Mouse (Mus musculus): Measurements from ENCODE around the gene Gm20662. TPM values are rescaled to one million over a fixed set of nuclear protein-coding genes. Genes with fewer than 3 reads are reported as not detected.
A peak's percentile ranks its signal among the peaks of the same experiment; 100 is the strongest.

The Gm20662 gene
- total RNA-seq, 1 experiment from 2014 or later, result 4.9 TPM

- ATAC-seq (ENCODE audit: extremely low read depth, insufficient number of reproducible peaks, low FRiP score, poor library complexity, severe bottlenecking), result no peak
These were observed 72.9 kb downstream of the Gm20662 start for GRCm38 (mm10) chr9:108069007-108069406.

- ATAC-seq (ENCODE audit: extremely low read depth, insufficient number of reproducible peaks, low FRiP score, poor library complexity, severe bottlenecking), result no peak
These were observed 73.4 kb downstream of the Gm20662 start for GRCm38 (mm10) chr9:108069529-108069928.

GRCm38 (mm10) chr9:108071801-108072200 is 75.7 kb downstream of the Gm20662 start:
- ATAC-seq (ENCODE audit: extremely low read depth, insufficient number of reproducible peaks, low FRiP score, poor library complexity, severe bottlenecking), result no peak

DNA sequence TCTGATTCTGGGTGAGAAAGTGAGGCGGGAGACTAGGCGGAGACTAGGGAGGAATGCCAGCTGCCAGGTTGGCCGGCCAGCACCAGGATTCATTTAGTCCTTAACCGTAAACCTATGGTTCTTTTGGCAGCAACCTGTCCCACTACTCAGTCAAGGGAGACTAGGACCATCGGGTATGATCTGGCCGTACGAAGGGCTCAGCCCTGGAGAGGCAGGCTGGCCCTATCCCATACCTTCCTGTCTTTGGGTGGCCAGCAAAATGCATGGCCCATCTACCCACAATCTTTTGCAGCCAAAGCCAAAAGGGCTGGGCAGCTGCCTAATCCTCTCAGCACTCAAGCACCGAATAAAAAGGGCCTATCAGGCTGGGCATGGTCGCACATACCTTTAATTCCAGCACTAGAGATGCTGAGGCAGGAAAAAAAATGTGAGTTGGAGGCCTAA is 76.4 kb downstream of the Gm20662 start:
- ATAC-seq (ENCODE audit: extremely low read depth, insufficient number of reproducible peaks, low FRiP score, poor library complexity, severe bottlenecking), result no peak

- ATAC-seq (ENCODE audit: extremely low read depth, insufficient number of reproducible peaks, low FRiP score, poor library complexity, severe bottlenecking), result no peak
These were observed 77.2 kb downstream of the Gm20662 start for GRCm38 (mm10) chr9:108073141-108073930.

DNA sequence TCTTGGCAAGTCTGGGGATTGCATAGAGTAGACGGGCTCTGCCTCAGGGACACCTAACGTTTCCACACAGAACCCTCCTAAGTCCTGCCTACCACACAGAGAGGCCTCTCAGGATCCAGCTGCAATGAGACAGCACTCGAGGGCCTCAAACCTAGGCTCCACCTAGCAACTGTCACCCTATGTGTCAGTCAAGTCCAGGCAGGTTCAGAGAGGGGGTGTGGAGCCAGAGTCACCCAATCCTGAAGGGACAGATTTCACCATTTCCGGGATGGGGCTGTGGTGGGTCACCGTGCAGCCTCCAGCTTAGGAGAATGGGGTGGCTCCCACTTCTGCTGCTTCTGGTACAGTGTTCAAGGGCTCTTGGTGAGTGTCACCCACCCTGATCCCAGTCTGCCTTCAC is 84.0 kb downstream of the Gm20662 start, which contains the start of gene Mst1:
Gene Mst1, plus strand, starts transcription at position 269 of the 400 bp plus-strand sequence.
- ATAC-seq (ENCODE audit: extremely low read depth, insufficient number of reproducible peaks, low FRiP score, poor library complexity, severe bottlenecking), result no peak

DNA sequence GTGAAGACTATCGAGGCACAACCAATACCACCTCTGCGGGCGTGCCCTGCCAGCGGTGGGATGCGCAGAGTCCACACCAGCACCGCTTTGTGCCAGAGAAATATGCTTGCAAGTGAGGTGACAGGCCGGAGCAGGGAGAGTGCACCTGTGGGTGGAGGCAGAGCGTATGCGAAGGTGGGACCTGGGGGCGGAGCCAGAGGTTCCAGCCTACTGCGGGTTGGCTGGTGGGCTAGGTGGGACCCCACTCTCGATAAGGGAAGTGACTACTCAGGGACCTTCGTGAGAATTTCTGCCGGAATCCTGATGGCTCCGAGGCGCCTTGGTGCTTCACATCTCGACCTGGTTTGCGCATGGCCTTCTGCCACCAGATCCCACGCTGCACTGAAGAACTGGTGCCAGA is 86.4 kb downstream of the Gm20662 start:
- ATAC-seq (ENCODE audit: extremely low read depth, insufficient number of reproducible peaks, low FRiP score, poor library complexity, severe bottlenecking), result no peak

GRCm38 (mm10) chr9:108082988-108083431 is 86.9 kb downstream of the Gm20662 start, which contains the start of gene Rnf123:
Gene Rnf123 (minus strand): TSS chr9:108083346.
- ATAC-seq (ENCODE audit: extremely low read depth, insufficient number of reproducible peaks, low FRiP score, poor library complexity, severe bottlenecking), result no peak; the same call in 1 of the 2 replicates

DNA sequence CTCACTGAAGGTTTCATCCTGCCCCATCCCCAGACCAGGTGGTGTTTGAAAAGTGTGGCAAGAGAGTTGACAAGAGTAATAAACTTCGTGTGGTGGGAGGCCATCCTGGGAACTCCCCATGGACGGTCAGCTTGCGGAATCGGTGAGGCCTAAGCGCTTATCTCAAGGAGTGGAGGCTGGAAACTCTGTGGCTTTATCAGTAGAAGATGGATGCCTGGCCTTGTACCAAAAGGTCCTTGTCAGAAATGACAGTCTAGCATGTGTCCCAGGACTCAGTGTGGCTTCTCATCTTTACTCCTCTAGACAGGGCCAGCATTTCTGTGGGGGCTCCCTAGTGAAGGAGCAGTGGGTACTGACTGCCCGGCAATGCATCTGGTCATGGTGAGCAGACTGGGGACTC is 87.4 kb downstream of the Gm20662 start:
- ATAC-seq (ENCODE audit: extremely low read depth, insufficient number of reproducible peaks, low FRiP score, poor library complexity, severe bottlenecking), result no peak

DNA sequence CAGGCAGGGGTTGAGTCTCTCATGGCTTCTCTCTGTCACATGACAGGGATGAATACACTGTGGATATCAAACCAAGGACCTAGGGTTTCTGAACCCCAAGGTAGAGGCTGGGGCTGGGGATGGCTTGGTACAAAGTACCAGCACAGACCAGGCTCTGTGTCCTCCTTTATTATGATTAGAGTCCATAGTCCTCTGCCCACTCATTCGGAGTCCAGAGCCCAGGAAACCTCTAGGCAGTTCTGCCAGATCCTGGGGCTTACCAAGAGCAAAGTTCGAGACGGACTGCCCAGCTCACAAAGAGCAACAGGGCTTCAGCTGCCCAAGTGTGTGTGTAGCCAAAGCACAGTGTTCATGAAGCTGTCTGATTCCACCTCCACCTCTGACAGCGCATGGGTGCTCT is 89.1 kb downstream of the Gm20662 start:
- ATAC-seq (ENCODE audit: extremely low read depth, insufficient number of reproducible peaks, low FRiP score, poor library complexity, severe bottlenecking), result no peak

GRCm38 (mm10) chr9:108090611-108091120 is 94.5 kb downstream of the Gm20662 start:
- ATAC-seq (ENCODE audit: extremely low read depth, insufficient number of reproducible peaks, low FRiP score, poor library complexity, severe bottlenecking), result no peak

DNA sequence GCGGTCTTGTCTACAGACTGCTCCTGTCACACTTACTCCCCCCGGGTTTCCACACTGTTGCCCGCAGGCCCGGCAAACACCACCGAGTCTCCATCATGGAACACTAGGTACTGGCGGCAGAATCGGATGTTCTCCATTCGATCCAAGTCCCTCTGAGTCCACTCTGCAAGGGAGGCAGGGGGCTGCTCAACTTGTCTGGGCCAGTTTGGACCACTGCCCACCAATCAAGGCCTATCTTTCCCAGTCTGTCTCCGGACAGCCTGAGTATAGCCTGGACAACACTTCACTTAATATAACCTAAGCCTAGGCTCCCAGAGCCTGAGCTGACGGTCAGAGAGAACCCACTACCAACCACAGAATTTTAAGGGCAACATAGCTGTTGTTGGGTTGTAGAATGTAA is 97.4 kb downstream of the Gm20662 start:
- no peak for ATAC-seq (ENCODE audit: extremely low read depth, insufficient number of reproducible peaks, low FRiP score, poor library complexity, severe bottlenecking)

GRCm38 (mm10) chr9:108094184-108094941 is 98.2 kb downstream of the Gm20662 start, which contains the start of gene Apeh:
Gene Apeh (minus strand): TSS chr9:108094606.
- ATAC-seq (ENCODE audit: extremely low read depth, insufficient number of reproducible peaks, low FRiP score, poor library complexity, severe bottlenecking), result peak; percentile 84

Other genes with a start within 250 kb of the Gm20662 start
- gene Rbm5, start 225.4 kb upstream of the Gm20662 start, total RNA-seq (2017), result 662 and 675 TPM in 2 replicates
- 178 and 218 TPM in 2 replicates for gene Rbm6, start 123.1 kb upstream of the Gm20662 start, total RNA-seq (2017)
- gene Mon1a, start 108.2 kb upstream of the Gm20662 start, total RNA-seq (2017), result 18.4 and 20.3 TPM in 2 replicates
- 0.25 and 3.0 TPM in 2 replicates for gene Mst1r, start 89.5 kb upstream of the Gm20662 start, total RNA-seq (2017)
- gene Actl11, start 67.9 kb upstream of the Gm20662 start, total RNA-seq (2017), result not detected in 2 replicates
- gene Camkv, start 60.7 kb upstream of the Gm20662 start, total RNA-seq (2017), result not detected in 2 replicates
- gene Traip, start 46.2 kb upstream of the Gm20662 start, total RNA-seq (2017), result 1.9 and 5.3 TPM in 2 replicates
- 177 and 211 TPM in 2 replicates for gene Uba7, start 20.8 kb upstream of the Gm20662 start, total RNA-seq (2017)
- not detected in 2 replicates for gene Gm20661, start 13.3 kb upstream of the Gm20662 start, total RNA-seq (2017)
- 2.9 and 4.2 TPM in 2 replicates for gene Inka1, start 10.5 kb upstream of the Gm20662 start, total RNA-seq (2017)
- 0.98 TPM in 1 of 2 replicates, not detected in the other for gene Cdhr4, start 3.9 kb upstream of the Gm20662 start, total RNA-seq (2017)
- 230 and 268 TPM in 2 replicates for gene Ip6k1, start 6.2 kb downstream of the Gm20662 start, total RNA-seq (2017)
- 11.2 and 13.1 TPM in 2 replicates for gene Gmppb, start 52.9 kb downstream of the Gm20662 start, total RNA-seq (2017)
- 3.6 and 4.5 TPM in 2 replicates for gene Amigo3, start 56.8 kb downstream of the Gm20662 start, total RNA-seq (2017)
- not detected in 2 replicates for gene Mst1, start 84.1 kb downstream of the Gm20662 start, total RNA-seq (2017)
- gene Rnf123, start 87.0 kb downstream of the Gm20662 start, total RNA-seq (2017), result 62.7 and 90.3 TPM in 2 replicates
- 74.5 and 116 TPM in 2 replicates for gene Apeh, start 98.3 kb downstream of the Gm20662 start, total RNA-seq (2017)
- 0.12 and 0.23 TPM in 2 replicates for gene Bsn, start 194.0 kb downstream of the Gm20662 start, total RNA-seq (2017)